Mouse (Mus musculus) lung, adult 2 months (tissue): Measurements from ENCODE around the gene Arhgef12.

ENCODE experiments used
- CTCF ChIP-seq: fragments of 200-500 bp; IDR thresholded peaks from 2 replicates; pipeline ENCODE4 v1.5.1; 2011; ENCODE audit warnings: mild to moderate bottlenecking, low read length, control low read depth; ENCODE audit not compliant: insufficient read depth
- POLR2A ChIP-seq: fragments of 200-500 bp; IDR thresholded peaks from 2 replicates; pipeline ENCODE4 v1.6.1; 2011; ENCODE audit warnings: low read depth, mild to moderate bottlenecking, control low read depth, low read length, borderline replicate concordance; ENCODE audit errors: extremely low read depth

DNA sequence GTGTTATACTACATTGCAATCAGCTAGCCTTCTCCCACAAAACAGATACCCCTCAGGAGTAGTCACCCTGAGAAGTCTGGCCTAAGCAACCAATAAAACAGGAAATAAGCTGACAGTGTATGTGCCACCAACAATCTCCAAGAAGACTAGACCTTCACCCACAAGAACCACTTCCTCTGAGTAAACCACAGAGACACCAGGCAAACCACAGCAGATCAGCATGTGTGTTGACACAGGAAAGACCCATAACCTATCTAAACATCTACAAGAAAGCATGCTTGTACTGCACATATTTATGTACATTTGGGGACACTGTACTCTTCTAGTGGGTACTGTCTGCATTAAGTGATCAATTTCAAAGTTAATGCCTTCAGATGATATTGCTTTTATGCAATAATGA is 10.7 kb downstream of the Arhgef12 start:
- TF ChIP-seq POLR2A = no peak
- no peak for TF ChIP-seq CTCF
